Mouse (Mus musculus) heart, embryonic 13.5 days (tissue): Measurements from ENCODE around the gene Gprc5c. TPM values are rescaled to one million over a fixed set of nuclear protein-coding genes. Genes with fewer than 3 reads are reported as not detected.

Experiments
- ATAC-seq: fragments of 200-750 bp; cut with Nextera tagmentation; 2 replicates; pipeline ENCODE4 v1.8.0; 2017; ENCODE audit warnings: moderate TSS enrichment; ENCODE audit not compliant: insufficient number of reproducible peaks, low FRiP score, low TSS enrichment; ENCODE audit errors: extremely low read depth
- H3K27ac ChIP-seq: fragments of 300-500 bp; sonication (generic); replicated peaks from 2 replicates; pipeline ENCODE4 v1.5.1; 2015; ENCODE audit warnings: moderate library complexity, mild to moderate bottlenecking, inconsistent platforms
- H3K27me3 ChIP-seq: fragments of 300-500 bp; sonication (generic); replicated peaks from 2 replicates; pipeline ENCODE4 v1.6.1; 2015; ENCODE audit warnings: mild to moderate bottlenecking, inconsistent platforms
- H3K36me3 ChIP-seq: fragments of 300-500 bp; sonication (generic); 2 replicates; pipeline ENCODE4 v1.6.1; 2015; ENCODE audit warnings: mild to moderate bottlenecking, inconsistent platforms
- H3K4me1 ChIP-seq: fragments of 300-500 bp; sonication (generic); 2 replicates; pipeline ENCODE4 v1.6.1; 2015; ENCODE audit warnings: inconsistent platforms
- H3K4me2 ChIP-seq: fragments of 300-500 bp; sonication (generic); 2 replicates; pipeline ENCODE4 v1.6.1; 2015; ENCODE audit warnings: inconsistent platforms, mild to moderate bottlenecking, moderate library complexity
- H3K4me3 ChIP-seq: fragments of 300-500 bp; sonication (generic); 2 replicates; pipeline ENCODE4 v1.5.1; 2015; ENCODE audit warnings: moderate library complexity, mild to moderate bottlenecking, inconsistent platforms
- H3K9ac ChIP-seq: fragments of 300-500 bp; sonication (generic); 2 replicates; pipeline ENCODE4 v1.6.1; 2015; ENCODE audit warnings: inconsistent platforms, mild to moderate bottlenecking, moderate library complexity
- H3K9me3 ChIP-seq: fragments of 300-500 bp; sonication (generic); 2 replicates; pipeline ENCODE4 v1.6.1; 2016; ENCODE audit warnings: inconsistent platforms
- WGBS: fragments of 180-500 bp; shearing (Covaris S2); methylation state at CpG from one replicate; pipeline ENCODE4 v1.1.7; 2015; ENCODE audit warnings: mixed read lengths; 5-methylcytosine and 5-hydroxymethylcytosine counted together
- polyA plus RNA-seq: library from polyadenylated mRNA; unstranded; fragments of >200 nt; fragmentation: Nextera tagmentation; extraction: Ambion mirVana; gene quantifications from 2 replicates; pipeline ENCODE4 v1.2.1, GENCODE M21; 2015

The Gprc5c gene
- polyA plus RNA-seq, 1 experiment from 2014 or later = 20.6 TPM

DNA sequence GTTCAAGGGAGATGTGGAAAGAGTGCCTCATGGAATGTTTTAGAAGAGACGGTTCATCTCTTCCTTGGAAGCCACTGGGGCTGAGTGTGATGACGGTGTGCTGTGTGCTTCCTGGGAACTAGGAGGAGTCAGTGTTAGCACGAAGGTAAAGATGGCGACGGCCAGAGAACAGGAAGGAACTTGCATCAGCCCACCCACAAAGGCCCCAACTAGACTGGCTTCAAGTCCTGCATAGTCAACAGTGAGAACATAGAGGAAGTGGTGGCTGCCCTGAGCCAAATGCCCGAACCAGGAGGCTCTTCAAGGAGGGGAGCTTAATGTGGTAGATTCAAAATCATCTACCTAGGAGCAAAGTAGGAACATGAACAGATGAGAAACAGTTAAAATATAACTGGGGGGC is 66.2 kb downstream of the Gprc5c start:
- Histone ChIP-seq H3K9ac (no peak overlapping the region), H3K4me1 (peaks cover 12% of the 10 kb centered on the region), H3K27ac (no peak overlapping the region), H3K4me2 (no peak overlapping the region), H3K9me3 (0 out of 2 replicates have a peak, but pooled peaks cover 7% of the 10 kb centered on the region), H3K4me3 (no peak overlapping the region), H3K27me3 (0 out of 2 replicates have a peak, but pooled peaks cover 4% of the 10 kb centered on the region), H3K36me3 (no peaks in the 10 kb centered on the region)
- ATAC-seq = no peak
- WGBS = 74% methylated on average over 6 of the region's 6 CpGs

Other genes starting within 250 kb of the Gprc5c start
- gene Rpl38, start 182.6 kb upstream of the Gprc5c start, polyA plus RNA-seq = 754 and 817 TPM in 2 replicates
- gene Ttyh2, start 175.7 kb upstream of the Gprc5c start, polyA plus RNA-seq = 7.5 and 7.7 TPM in 2 replicates
- gene Dnaic2, start 123.7 kb upstream of the Gprc5c start, polyA plus RNA-seq = 0.13 and 0.36 TPM in 2 replicates
- gene Kif19a, start 85.8 kb upstream of the Gprc5c start, polyA plus RNA-seq = 0.17 TPM in 1 of 2 replicates, not detected in the other
- gene Btbd17, start 55.2 kb upstream of the Gprc5c start, polyA plus RNA-seq = 0.24 TPM in 1 of 2 replicates, not detected in the other
- gene Gpr142, start 52.2 kb upstream of the Gprc5c start, polyA plus RNA-seq = not detected in 2 replicates
- gene Cd300a, start 38.9 kb downstream of the Gprc5c start, polyA plus RNA-seq = 0.82 and 1.4 TPM in 2 replicates
- gene Cd300lb, start 83.2 kb downstream of the Gprc5c start, polyA plus RNA-seq = 0.45 and 0.49 TPM in 2 replicates
- not detected in 2 replicates for gene Cd300c, start 118.0 kb downstream of the Gprc5c start, polyA plus RNA-seq
- gene Cd300ld, start 138.8 kb downstream of the Gprc5c start, polyA plus RNA-seq = 0.05 and 0.40 TPM in 2 replicates
- gene Cd300c2, start 150.7 kb downstream of the Gprc5c start, polyA plus RNA-seq = 1.6 and 1.9 TPM in 2 replicates
- gene Cd300ld2, start 165.0 kb downstream of the Gprc5c start, polyA plus RNA-seq = not detected in 2 replicates
- gene Cd300ld4, start 175.9 kb downstream of the Gprc5c start, polyA plus RNA-seq = not detected in 2 replicates
- not detected in 2 replicates for gene Cd300ld5, start 186.6 kb downstream of the Gprc5c start, polyA plus RNA-seq
- not detected in 2 replicates for gene Cd300ld3, start 197.3 kb downstream of the Gprc5c start, polyA plus RNA-seq
- not detected in 2 replicates for gene Cd300e, start 211.0 kb downstream of the Gprc5c start, polyA plus RNA-seq
- 1.2 and 1.7 TPM in 2 replicates for gene Rab37, start 240.3 kb downstream of the Gprc5c start, polyA plus RNA-seq